Mouse (Mus musculus): Measurements from ENCODE around the gene Pde3b.
"Not testable (repeated sequence)": the region's sequence is repeated elsewhere in the genome, so short reads cannot be mapped to it uniquely, and the experiment has no call there.

Gene Pde3b

DNA sequence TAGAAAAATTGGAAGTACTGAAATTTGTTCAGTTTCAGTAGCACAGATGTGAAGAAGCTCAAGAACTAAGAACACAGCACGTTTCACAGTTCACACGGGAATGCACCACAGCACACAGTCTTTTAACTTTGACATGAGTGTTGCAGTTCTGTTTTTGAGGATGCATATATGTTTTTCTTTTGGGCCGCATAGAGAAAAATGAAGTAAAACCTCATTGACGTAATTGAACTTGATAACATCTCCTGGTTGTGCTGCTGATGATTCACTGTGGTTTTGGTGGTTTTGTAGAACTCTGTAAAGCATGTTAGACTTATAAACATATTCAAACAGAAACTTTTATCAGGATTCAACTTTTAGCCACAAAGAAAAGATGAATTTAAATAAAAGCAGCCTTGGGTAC lies 64.7 kb downstream of the Pde3b start:
- DNase-seq, result no peak

DNA sequence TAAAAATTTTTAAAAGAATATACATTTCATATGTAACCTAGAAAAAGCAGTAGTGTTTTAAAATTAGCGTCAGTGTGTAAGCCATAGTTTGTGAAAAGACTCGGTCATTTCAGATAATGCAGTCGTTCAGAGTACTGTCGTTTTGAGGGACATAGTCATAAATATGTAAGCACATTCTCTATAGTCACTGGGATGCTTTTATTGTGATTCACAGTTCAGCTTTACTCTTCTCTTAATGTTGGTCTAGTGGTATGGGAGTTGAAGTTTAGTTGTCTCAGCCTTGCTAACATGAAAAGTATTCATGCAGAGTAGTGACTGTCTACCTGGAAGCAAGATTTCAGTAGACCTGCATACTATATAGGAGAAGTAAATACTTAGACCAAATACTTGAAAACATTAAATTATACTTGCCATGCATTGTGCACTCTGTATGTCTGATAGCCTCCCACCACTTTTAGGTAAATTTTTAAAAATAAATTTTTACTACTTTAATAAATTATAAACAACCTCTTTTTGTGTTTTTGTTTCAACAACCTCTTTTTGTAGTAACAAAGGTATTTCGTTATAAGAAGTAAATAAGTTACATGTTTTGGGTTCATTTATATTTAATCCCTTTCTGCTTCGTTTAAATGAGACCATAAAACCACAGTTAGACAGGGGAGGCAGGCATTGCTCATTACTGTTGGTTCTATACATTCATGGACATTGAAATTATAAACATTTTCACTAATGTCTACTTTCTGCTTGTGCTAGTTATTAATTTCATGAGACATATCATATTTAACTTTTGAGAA lies 65.3 kb downstream of the Pde3b start:
- DNase-seq, result no peak

DNA sequence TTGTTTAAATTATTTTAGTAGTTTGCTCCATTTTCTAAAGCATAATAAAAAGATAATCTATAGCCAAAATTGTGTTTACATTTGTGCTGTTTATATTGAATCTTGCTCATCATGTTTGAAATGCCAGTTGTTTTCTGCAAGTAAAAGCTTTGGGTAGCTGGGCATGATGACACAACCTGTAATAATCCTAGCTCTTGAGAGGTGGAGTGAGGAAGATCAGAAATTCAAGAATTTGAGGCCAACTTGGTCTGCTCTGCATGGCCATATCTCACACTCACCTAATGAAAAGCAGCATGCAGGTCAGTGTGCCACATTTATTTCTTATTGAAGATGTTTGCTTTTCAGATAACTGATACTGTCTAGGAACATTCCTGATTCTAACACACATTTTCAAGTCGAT lies 65.9 kb downstream of the Pde3b start:
- DNase-seq, result no peak

DNA sequence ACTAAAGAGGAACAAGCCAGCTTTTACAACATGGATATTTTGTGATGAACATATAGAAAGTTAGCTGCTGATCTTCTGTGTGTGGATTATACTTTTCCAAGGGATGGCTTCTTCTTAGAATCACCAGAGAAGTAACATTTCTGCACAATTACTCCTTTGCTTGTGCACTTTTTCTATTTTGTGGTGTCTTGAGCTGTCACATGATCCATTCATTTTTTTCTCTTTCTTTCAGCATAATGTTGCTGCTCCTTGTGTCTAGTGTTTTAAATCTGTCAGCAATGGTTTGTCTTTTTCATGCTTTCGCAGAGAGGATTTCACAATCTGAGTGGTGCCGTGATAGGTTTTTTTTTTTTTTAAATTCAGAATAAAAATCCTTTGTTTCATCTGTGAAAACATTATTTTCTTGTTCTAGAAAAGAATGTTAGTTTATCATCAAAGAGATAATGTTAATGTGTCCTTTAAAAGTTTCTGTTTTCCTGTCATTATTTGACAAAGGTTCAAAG lies 66.4 kb downstream of the Pde3b start:
- DNase-seq, result no peak

DNA sequence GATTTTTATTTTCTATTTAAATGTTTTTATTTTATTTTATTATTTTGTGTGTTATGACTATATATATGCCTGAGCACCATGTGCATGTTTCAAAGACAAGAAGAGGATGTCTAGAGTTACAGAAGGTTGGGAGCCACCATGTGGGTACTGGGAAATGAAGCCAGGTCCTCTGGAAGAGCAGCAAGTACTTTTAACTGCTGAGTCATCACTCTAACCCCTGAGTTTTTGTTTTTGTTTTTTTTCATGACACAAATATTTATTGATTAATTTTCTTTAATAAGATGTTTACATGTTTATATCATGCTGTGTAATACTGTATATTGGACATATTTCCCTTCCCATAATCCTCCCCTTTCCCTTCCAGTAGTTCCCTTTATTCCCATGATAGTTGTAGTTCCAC lies 77.5 kb downstream of the Pde3b start:
- DNase-seq, result no peak

DNA sequence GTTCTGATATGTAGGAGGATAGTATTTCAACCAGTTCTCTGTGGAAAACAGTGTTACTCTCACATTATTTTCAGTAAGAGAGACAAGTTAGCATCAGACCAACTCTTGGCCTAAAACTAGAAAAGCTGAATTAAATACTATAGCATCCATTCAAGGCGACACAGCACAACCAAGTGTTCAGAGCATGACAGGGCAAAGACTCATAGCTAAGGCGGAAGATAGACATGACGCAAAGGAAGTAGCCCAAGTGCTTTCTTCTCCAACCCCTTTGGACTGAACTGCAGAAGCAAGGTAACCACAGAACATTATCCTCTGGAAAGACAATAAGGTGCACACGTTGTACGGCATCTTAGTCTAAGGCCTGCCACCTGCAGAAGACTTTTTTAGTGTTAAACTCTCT lies 79.0 kb downstream of the Pde3b start:
- DNase-seq, result no peak

DNA sequence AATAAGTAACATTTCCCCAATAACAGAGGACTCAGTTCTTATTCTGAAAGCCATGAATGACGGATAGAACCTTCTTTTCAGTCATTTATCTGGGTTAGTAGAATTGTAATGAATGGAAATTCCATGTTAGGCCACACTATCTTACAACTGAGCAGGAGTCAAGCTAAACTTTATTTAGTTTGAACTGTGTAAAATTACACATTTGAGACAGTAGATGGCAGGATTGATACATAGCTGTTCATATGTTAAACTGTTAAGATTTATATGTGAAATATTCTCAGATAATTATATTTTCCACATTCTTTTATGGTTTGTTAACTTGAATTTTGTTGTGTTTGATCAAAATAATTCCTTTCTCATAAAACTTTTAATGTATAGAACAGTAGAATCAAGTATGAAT lies 84.2 kb downstream of the Pde3b start:
- DNase-seq, result no peak

DNA sequence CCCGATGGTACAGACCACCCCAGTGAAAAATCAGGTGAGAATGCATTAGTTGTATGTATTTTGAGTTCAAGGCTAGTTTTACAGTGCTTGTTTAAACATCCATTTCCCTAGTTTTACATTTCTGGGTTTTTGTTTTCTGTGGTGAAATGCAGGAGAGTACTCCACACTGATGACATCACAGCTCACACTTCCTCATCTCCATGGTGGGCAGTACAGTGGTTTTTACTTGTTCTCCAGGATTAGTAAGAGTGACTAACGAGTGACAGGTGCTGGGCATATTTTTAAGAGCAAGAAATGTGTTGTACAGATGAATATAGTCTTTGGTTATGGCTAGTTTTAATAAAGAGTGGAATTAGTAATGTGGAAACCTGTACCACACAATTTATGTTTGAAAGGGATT lies 93.8 kb downstream of the Pde3b start:
- no peak for DNase-seq

DNA sequence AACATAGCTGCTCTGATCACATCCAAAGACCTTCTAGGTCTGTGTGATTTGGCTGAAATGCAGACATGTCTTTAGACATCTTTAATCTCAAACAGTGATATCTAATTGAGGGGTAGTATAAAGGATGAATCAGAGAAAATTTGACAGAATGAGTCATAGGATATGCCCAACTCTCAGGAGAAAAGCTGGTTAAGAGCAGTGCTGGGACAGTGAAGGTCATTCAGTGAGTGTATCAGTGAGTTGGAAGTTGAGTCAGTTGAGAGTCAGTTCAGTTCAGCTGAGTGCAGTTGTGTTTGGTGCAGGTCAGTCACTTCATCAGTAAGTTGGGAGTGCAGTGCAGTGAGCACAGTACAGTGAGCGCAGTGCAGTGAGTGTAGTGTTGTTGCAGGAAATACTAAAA lies 105.0 kb downstream of the Pde3b start:
- DNase-seq, result no peak

DNA sequence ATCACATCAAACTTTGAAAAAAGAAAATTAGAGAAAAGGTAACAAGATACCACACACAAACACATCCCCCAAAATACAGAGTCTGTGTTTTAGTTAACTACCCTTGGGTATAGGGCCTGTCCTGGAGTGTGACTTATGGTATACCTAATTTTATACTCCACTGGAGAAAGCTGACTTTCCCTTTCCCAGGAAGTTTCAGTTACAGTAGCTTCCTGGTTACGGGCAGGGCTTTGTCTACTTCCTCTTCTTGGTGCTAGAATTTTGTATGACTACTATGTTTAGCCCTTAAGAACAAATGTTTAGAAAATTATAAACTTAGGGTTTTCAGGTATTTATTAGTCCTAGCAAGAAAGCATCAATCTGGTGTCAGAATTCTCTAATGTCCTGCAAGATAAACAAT lies 111.2 kb downstream of the Pde3b start:
- DNase-seq, result no peak

DNA sequence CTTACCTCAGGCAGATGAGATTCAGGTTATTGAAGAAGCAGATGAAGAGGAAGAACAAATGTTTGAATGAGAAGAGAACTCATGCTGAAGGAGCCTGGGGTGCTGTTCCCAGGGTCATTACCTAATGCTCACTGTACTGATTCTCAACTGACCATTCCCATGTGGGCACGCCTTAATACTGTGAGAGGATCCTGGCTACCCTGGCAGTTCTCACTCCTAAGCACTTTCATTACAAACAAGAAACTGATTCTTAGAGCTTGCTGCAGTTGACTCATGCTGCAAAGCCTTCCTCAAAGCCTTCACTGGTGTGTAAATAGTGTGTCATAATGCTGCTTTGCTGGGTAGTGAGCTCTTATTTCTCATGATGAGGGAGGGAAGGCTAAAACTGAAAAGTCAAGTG lies 121.1 kb downstream of the Pde3b start:
- DNase-seq, result no peak

DNA sequence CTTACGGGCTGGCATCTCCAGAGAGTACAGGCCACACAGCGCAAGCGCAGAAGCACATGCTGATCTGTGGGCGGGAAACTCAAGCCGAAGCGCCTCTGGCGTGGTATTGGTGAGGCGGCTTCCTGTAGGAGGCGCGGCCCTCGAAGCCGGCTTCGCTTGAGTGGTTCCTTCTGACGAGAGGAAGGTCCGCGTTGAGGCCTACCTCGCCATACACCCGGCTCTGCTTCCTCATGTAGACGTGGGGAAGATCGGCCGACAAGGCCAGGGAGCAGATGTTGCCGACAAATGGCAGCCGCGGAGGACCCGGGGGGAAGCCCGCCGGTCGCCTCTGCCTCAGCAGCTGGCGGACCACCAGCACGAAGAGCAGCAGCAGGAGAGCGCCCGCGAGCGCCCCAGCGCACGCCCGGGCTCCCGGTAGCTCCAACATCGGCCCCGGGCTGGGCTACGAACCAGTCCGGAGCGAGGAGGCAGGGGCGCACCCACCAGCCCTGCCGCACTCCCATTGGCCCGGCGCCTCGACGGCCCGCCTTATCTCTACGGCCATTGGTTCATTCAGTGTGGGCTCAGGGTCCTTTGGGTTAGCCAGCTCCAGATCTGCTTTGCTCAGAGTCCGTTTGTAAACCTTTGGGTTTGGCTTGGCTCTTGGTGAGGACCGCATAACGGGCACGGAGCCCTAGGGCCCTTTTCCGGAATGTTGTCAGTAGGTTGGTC lies 147.6 kb downstream of the Pde3b start, which contains the start of gene Cyp2r1:
TSS of gene Cyp2r1 (minus strand) at position 442 of the 711 bp plus-strand sequence.
- peak; percentile 86 for DNase-seq

DNA sequence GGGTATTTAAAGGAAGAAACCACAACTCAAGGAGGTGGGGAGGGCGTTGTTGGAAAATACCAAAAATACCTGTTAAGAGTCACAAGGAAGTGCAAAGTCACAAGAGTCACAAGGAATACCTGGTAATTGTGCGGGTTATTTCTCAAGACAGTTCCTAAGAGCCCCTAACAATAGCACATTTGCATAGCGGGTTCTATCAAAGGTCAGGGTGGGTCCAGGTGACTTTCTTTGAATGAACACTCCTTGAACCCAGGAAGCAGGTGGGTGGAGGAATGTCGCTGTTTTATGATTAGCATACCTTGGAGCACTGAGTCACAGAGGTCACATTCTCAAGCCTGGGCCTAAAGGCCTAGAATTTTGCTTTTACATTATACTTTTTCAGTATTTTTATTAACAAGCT lies 158.8 kb downstream of the Pde3b start:
- DNase-seq, result not testable (repeated sequence)

DNA sequence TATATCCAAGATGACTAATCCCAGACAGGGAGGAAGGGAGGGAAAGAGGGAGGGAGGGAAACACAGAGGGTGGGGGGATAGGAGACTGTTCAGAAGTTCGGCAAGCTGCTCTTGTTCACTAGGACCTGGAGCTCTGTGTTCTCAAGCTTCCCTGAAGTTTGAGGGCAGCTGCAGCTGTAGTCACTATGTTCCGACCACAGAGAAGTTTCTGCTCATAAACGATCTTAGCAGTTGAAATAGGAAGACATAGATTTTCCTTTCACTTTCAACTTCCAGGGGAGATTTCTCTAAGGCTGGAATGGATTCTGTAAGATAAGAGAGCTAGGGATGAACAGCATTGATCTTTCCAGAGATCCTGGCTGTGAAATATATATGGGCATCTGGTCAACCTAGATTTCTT lies 161.8 kb downstream of the Pde3b start:
- no peak for DNase-seq

DNA sequence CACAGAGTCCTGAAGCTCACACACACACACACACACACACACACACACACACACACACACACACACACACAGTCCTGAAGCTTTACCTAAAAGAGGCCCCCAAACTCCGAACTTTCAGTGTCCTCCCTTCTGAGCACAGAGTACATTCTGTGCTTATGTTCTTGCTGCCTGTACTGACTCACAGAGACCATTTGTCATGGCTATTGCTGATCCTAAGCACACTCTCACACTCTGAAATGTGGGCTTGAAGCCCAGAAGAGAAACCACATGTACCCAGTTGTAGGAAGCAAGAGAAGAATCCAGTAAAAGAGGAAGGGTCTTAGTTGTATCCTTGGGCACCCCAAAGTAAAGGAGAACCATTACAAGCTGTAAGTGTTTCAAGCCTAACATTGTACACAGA lies 162.6 kb downstream of the Pde3b start:
- DNase-seq, result no peak

DNA sequence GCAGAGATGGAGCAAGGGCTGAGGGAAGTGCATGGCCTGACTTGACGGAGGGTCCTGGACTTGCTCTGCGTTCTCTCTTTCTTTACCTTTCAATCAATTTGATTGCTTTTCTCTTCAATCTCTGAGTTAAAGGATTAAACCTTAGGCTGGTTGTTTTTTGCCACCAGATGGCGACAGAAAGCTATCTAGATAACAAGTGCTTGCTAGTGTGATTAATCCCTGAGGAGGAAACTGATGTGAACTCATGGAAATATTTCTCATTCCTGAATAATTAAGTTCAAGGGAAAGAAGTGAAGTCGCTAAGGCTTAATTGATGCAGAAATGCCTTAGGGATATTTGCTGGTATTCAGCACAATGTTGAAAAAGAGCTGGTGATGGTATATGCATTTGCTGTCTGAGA lies 165.3 kb downstream of the Pde3b start:
- peak; percentile 56 for DNase-seq

DNA sequence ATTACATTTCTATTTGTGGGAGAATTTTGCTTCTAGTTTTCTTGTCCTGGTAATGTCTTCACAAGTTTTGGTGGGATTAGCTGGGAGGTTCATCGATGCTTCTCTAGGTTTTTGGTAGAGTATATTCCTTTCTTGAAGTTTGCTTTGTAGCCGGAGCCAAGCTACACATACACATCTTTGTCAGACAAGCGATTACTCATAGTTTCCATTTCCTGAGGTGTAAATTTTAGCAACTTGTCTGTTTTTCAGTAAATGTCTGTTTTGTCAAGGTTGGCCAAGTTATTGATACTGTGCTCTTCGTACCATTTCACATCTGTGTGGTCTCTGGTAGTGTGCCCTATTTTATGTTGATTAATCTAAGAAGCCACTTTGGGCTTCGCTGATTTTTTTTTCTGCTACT lies 166.1 kb downstream of the Pde3b start:
- DNase-seq, result no peak

DNA sequence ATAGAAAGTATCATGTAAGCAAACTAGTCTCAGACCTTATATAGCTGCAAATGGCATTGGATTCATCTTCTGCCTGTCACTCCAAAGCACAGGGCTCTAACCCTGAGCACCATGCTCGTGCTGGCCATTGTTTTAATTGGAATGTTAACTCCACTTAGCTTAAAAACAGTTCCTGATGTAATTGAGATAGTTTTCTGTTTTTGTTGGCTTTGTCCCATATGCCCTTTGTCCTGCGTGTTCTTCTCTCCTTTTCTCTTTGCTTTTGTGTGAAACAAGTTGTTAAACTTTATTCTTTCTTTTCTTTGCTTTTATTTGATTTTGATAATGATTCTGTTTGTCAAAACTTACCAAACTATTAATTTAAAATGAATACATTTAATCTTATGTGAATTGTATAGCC lies 167.4 kb downstream of the Pde3b start:
- DNase-seq, result no peak

All from kidney, adult 18-20 months (tissue).